In the genomic region with DNA sequence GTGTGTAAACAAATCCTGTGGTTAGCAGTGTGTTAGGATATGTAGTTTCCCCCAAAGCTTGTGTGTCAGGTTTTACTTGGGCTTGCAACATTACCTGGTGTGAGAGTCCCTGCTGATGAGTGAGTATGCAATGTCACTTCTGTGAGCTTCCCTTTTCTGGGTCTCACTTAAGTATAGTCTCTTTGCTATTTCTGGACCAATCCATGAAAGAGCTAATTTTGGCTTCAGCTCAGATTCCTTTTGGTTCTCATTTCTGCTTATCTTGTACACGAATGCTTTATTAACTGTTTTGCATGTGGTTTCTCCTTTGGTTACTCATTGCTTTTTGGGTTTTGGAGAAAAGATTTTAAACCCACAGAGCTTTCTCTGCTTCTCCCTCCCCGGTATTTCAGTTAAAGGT, we compare ENCODE assay signal across 26 mouse cellular contexts. TPM values are rescaled to one million over a fixed set of nuclear protein-coding genes. Genes with fewer than 3 reads are reported as not detected.
DNase-seq lines count a peak whose midpoint lies in the region; ATAC-seq and TF ChIP-seq lines count a peak whose summit lies in the region.
"Had no signal": no experiment of that assay in that cellular context is flagged by ENCODE, and none has a peak within 500 bp of the region (broad histone marks: within the 10 kb centered on the region; RNA-seq: fewer than 3 reads in every experiment).

No protein-coding gene starts in this region.

- no peaks in the 10 kb centered on the region for H3K79me2 ChIP-seq in MEL (ENCODE audit: control insufficient read depth, insufficient read depth, low read length, poor library complexity)

- WGBS in heart, embryonic 14.5 days: 52% methylated on average over 2 of the region's 2 CpGs
- WGBS in kidney, embryonic 14.5 days: 93% methylated on average over 2 of the region's 2 CpGs

- no peaks in the 10 kb centered on the region for H3K9me3 ChIP-seq in heart, embryonic 14.5 days (ENCODE audit: control insufficient read depth, low read length)
- H3K9me3 ChIP-seq in MEL (replicated peaks; ENCODE audit: insufficient read depth, low read length): no peaks in the 10 kb centered on the region
- no peaks in the 10 kb centered on the region for H3K9me3 ChIP-seq in kidney, embryonic 14.5 days (ENCODE audit: control insufficient read depth, low read length)
- H3K9me3 ChIP-seq: forebrain, embryonic 13.5 days; heart, embryonic 10.5 days; limb, embryonic 12.5 days; lung, embryonic 15.5 days; midbrain, embryonic 12.5 days; neural tube, embryonic 12.5 days had no signal

- TF ChIP-seq RAD21 in MEL (IDR thresholded peaks at IDR 0.05; ENCODE audit: low read depth, low read length): no peak

- no peak for ATAC-seq in heart, embryonic 14.5 days (ENCODE audit: insufficient number of reproducible peaks, insufficient read depth, low FRiP score, low read depth)
- ATAC-seq in megakaryocyte, adult 5-6 weeks (ENCODE audit: poor library complexity, severe bottlenecking): peak; percentile 45; the same call in 1 of the 2 replicates
- no peak for ATAC-seq in kidney, embryonic 14.5 days (ENCODE audit: low FRiP score, low TSS enrichment)
- ATAC-seq: forebrain, embryonic 13.5 days; hindbrain, embryonic 16.5 days had no signal

- no peak for DNase-seq in heart, postnatal 4 days
- DNase-seq in A20 (ENCODE audit: low read depth, low spot score): peak; percentile 12
- peak; percentile 33 for DNase-seq in MEL (ENCODE audit: low read depth, low spot score)
- no peak for DNase-seq in gastrocnemius, postnatal 36 days
- DNase-seq: adrenal gland, postnatal 25 days; cerebellum, adult 2 months; cerebellum, postnatal 25 days; gastrocnemius, postnatal 25 days; kidney, adult 2 months; layer of hippocampus, postnatal 36 days; right cerebral cortex, postnatal 4 days; thymus, adult 18-20 months; thymus, postnatal 25 days had no signal

- H3K4me2 ChIP-seq in heart, embryonic 14.5 days (ENCODE audit: low read length): peak overlapping the region; percentile 25
- no peak overlapping the region for H3K4me2 ChIP-seq in kidney, embryonic 14.5 days (replicated peaks; ENCODE audit: low read depth, low read length)
- H3K4me2 ChIP-seq: forebrain, embryonic 13.5 days; limb, embryonic 12.5 days; lung, embryonic 15.5 days; midbrain, embryonic 12.5 days; neural tube, embryonic 12.5 days had no signal

- TF ChIP-seq POLR2A in MEL (IDR thresholded peaks at IDR 0.05; ENCODE audit: control insufficient read depth in 1 of 2, insufficient read depth in 1 of 2, low read depth in 1 of 2, low read length in 2 of 2, poor library complexity in 1 of 2): no peak

- intact Hi-C loops in gastrocnemius, postnatal 36 days (cut with DNase I): no loop called here

- peak overlapping the region in 1 of 2 experiments; percentile 55; a peak in 3 of 4 replicates for H3K27ac ChIP-seq in heart, embryonic 14.5 days (replicated peaks in 1 of 2; ENCODE audit: control insufficient read depth in 1 of 2, insufficient read depth in 1 of 2, low read depth in 2 of 2, low read length in 2 of 2)
- H3K27ac ChIP-seq in MEL (ENCODE audit: control insufficient read depth, low read depth, low read length): no peak overlapping the region
- no peak overlapping the region for H3K27ac ChIP-seq in kidney, embryonic 14.5 days (ENCODE audit: low read depth, low read length)
- H3K27ac ChIP-seq: forebrain, embryonic 13.5 days; heart, embryonic 10.5 days; kidney, postnatal 0 days; limb, embryonic 12.5 days; lung, embryonic 15.5 days; midbrain, embryonic 12.5 days; neural tube, embryonic 12.5 days; stomach, postnatal 0 days had no signal

- TF ChIP-seq EP300 in MEL (IDR thresholded peaks at IDR 0.05; ENCODE audit: low read depth in 1 of 2, low read length in 2 of 2): no peak

- no peak for TF ChIP-seq CTCF in MEL (IDR thresholded peaks at IDR 0.05 in 2 of 3, conservative IDR thresholded peaks at IDR 0.05 in 1 of 3; ENCODE audit: control insufficient read depth in 1 of 3, insufficient read depth in 1 of 3, low read depth in 2 of 3, low read length in 3 of 3, poor library complexity in 1 of 3, severe bottlenecking in 1 of 3)

- H3K9ac ChIP-seq in heart, embryonic 14.5 days (ENCODE audit: low read length): peak overlapping the region; percentile 26; the same call in 1 of the 2 replicates
- no peak overlapping the region for H3K9ac ChIP-seq in MEL (ENCODE audit: control insufficient read depth, low read depth, low read length, poor library complexity, severe bottlenecking)
- no peak overlapping the region for H3K9ac ChIP-seq in kidney, embryonic 14.5 days (ENCODE audit: low read depth, low read length)
- H3K9ac ChIP-seq: forebrain, embryonic 13.5 days; limb, embryonic 12.5 days; lung, embryonic 15.5 days; midbrain, embryonic 12.5 days; neural tube, embryonic 12.5 days had no signal

- no peaks in the 10 kb centered on the region for H3K27me3 ChIP-seq in heart, embryonic 14.5 days (ENCODE audit: control insufficient read depth, insufficient read depth, low read length)
- H3K27me3 ChIP-seq in MEL (ENCODE audit: control insufficient read depth in 1 of 2, insufficient read depth in 2 of 2, low read length in 2 of 2): no peaks in the 10 kb centered on the region
- no peaks in the 10 kb centered on the region for H3K27me3 ChIP-seq in kidney, embryonic 14.5 days (ENCODE audit: control insufficient read depth, insufficient read depth, low read length)
- H3K27me3 ChIP-seq: forebrain, embryonic 13.5 days; limb, embryonic 12.5 days; lung, embryonic 15.5 days; midbrain, embryonic 12.5 days; neural tube, embryonic 12.5 days had no signal

- H3K4me1 ChIP-seq in heart, embryonic 14.5 days (ENCODE audit: control insufficient read depth in 2 of 2, insufficient read depth in 2 of 2, low read length in 2 of 2): peaks cover 0 to 12% of the 10 kb centered on the region in 2 experiments; a peak in 3 of 4 replicates
- H3K4me1 ChIP-seq in MEL (ENCODE audit: control insufficient read depth in 1 of 2, insufficient read depth in 2 of 2, low read length in 2 of 2): no peaks in the 10 kb centered on the region
- no peaks in the 10 kb centered on the region for H3K4me1 ChIP-seq in kidney, embryonic 14.5 days (ENCODE audit: control insufficient read depth, insufficient read depth, low read length)
- H3K4me1 ChIP-seq: heart, embryonic 10.5 days; limb, embryonic 12.5 days; lung, embryonic 15.5 days; midbrain, embryonic 12.5 days had no signal

- peaks cover 89% of the 10 kb centered on the region for H3K36me3 ChIP-seq in heart, embryonic 14.5 days (ENCODE audit: control insufficient read depth, insufficient read depth, low read length)
- peaks cover 0 to 37% of the 10 kb centered on the region in 2 experiments; a peak in 2 of 4 replicates for H3K36me3 ChIP-seq in MEL (ENCODE audit: control insufficient read depth in 1 of 2, insufficient read depth in 2 of 2, low read length in 2 of 2)
- H3K36me3 ChIP-seq in kidney, embryonic 14.5 days (ENCODE audit: control insufficient read depth, insufficient read depth, low read length): peaks cover 83% of the 10 kb centered on the region

- H3K4me3 ChIP-seq in heart, embryonic 14.5 days (ENCODE audit: control insufficient read depth in 1 of 2, insufficient read depth in 1 of 2, low read depth in 1 of 2, low read length in 2 of 2): no peak overlapping the region
- H3K4me3 ChIP-seq in MEL (ENCODE audit: control insufficient read depth in 1 of 2, insufficient read depth in 1 of 2, low read depth in 2 of 2, low read length in 2 of 2): no peak overlapping the region
- no peak overlapping the region for H3K4me3 ChIP-seq in kidney, embryonic 14.5 days (ENCODE audit: low read length)
- H3K4me3 ChIP-seq: forebrain, embryonic 13.5 days; heart, embryonic 10.5 days; limb, embryonic 12.5 days; lung, embryonic 15.5 days; midbrain, embryonic 12.5 days; myocyte; neural tube, embryonic 12.5 days had no signal

TF ChIP-seq in MEL, 35 proteins besides CTCF, POLR2A, EP300 and RAD21:
- TF ChIP-seq USF2 (IDR thresholded peaks at IDR 0.05; ENCODE audit: borderline replicate concordance in 1 of 2, insufficient read depth in 1 of 2, low read depth in 1 of 2, low read length in 2 of 2) (no peak), POLR2AphosphoS2 (IDR thresholded peaks at IDR 0.05; ENCODE audit: low read length) (no peak), BHLHE40 (IDR thresholded peaks at IDR 0.05; ENCODE audit: borderline replicate concordance, low read depth, low read length) (no peak), CHD2 (IDR thresholded peaks at IDR 0.05; ENCODE audit: low read length) (no peak), MEF2A (IDR thresholded peaks at IDR 0.05; ENCODE audit: extremely low read depth, insufficient replicate concordance, low read depth, low read length, poor library complexity, severe bottlenecking) (peak; percentile 79; the same call in 1 of the 2 replicates), POLR2AphosphoS5 (IDR thresholded peaks at IDR 0.05; ENCODE audit: borderline replicate concordance, low read depth, low read length) (no peak), UBTF (IDR thresholded peaks at IDR 0.05; ENCODE audit: borderline replicate concordance, insufficient read depth, low read depth, low read length) (no peak), GATA1 (IDR thresholded peaks at IDR 0.05; ENCODE audit: low read depth, low read length) (no peak), ZMIZ1 (IDR thresholded peaks at IDR 0.05; ENCODE audit: low read depth, low read length) (no peak), E2F4 (IDR thresholded peaks at IDR 0.05; ENCODE audit: borderline replicate concordance, low read depth, low read length) (no peak), SMC3 (IDR thresholded peaks at IDR 0.05; ENCODE audit: low read depth, low read length) (no peak), NELFE (IDR thresholded peaks at IDR 0.05; ENCODE audit: low read depth, low read length) (no peak), ZC3H11A (IDR thresholded peaks at IDR 0.05; ENCODE audit: low read depth, low read length) (no peak), TAL1 (IDR thresholded peaks at IDR 0.05; ENCODE audit: low read length) (no peak), RCOR1 (IDR thresholded peaks at IDR 0.05; ENCODE audit: low read depth, low read length) (peak; percentile 57; the same call in 1 of the 2 replicates)

RNA-seq across cellular contexts. Expression of a gene that starts 43.7 kb away (rescaled TPM):
- 1.9 and 2.5 TPM in 2 replicates for polyA plus RNA-seq in heart, embryonic 14.5 days (2014; fragmentation: Nextera tagmentation; extraction: Ambion mirVana)
- total RNA-seq in heart, postnatal 4 days (2021): 1 to 10 TPM; 1.9 TPM
- 0.49 and 0.65 TPM in 2 replicates for total RNA-seq in MEL (2012; rRNA removed)
- polyA plus RNA-seq in MEL (2012; ENCODE audit: insufficient read depth in 1 of 2, insufficient read length in 2 of 2, low read depth in 1 of 2, low replicate concordance in 2 of 2, missing spikeins in 1 of 2): 1 to 10 TPM in 1 of 2 experiments, not detected in 1; 1.0 TPM
- total RNA-seq in megakaryocyte, adult 5-6 weeks (2015): 0.05 TPM in 1 of 2 replicates, not detected in the other
- 0.08 and 0.33 TPM in 2 replicates for total RNA-seq in megakaryocyte, adult 5-6 weeks (2017)
- polyA plus RNA-seq in kidney, embryonic 14.5 days (2014; fragmentation: Nextera tagmentation; extraction: Ambion mirVana): 0.76 and 1.4 TPM in 2 replicates
- under 1 TPM in 1 of 2 experiments, not detected in 1; 0.18 TPM for total RNA-seq in gastrocnemius, postnatal 36 days (2021)

Comparison
In these comparisons a context has a peak if more than half of its experiments do, and no peak if none do; other contexts are left out.
1. DNase-seq: peak in A20 (single experiment) and MEL (single experiment); none in heart, postnatal 4 days (single experiment) and gastrocnemius, postnatal 36 days (0 of 2).